Mouse (Mus musculus): ENCODE measurements around the gene Rplp0. TPM values are rescaled to one million over a fixed set of nuclear protein-coding genes. Genes with fewer than 3 reads are reported as not detected.

Gene Rplp0
- total RNA-seq, 2 experiments from 2014 or later, result 938 to 959 TPM

- no peak for DNase-seq
These were observed 32.6 kb upstream of the Rplp0 start for GRCm38 (mm10) chr5:115526456-115527202.

- no peak for DNase-seq
These were observed 31.1 kb upstream of the Rplp0 start for GRCm38 (mm10) chr5:115528128-115528527.

DNA sequence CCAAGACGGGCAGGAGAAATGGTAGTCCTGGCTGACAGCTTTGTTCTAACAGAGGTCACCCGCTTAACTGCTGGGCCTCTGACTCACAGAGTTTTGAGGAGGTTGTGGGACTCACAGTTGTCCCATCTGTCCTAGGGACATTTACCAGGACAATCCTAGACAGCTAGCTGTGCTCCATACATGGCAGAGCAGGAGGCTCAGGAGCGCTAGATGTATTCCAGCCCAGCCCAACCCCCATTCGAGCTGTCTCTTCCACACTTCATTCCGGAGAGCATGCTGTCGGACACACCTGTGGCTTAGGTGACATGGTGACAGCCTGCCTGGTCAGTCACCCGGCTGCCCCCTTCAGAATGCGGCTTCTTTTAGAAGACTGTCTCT, 29.9 kb upstream of the Rplp0 start:
- no peak for DNase-seq

- peak; percentile 9 for DNase-seq
These were observed 29.4 kb upstream of the Rplp0 start for GRCm38 (mm10) chr5:115529742-115530446.

DNA sequence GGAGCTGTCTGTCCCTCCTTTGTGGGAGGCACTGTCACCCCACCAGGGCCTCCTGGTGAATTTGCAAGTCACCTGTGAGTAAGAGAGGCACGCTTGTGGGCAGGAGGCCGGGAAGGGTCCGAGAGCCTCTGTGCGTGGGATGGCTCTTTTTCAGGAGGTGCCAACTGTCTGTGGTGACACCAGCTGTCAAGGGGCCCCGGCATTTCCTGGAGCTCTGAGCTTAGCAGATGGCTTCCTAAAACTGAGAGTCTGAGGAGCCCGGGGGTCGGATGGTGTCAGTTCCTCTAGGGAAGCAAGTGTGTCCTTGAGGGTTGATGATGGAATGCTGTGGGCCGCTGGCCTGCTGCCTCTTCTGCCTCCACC, 28.8 kb upstream of the Rplp0 start:
- peak; percentile 42 for DNase-seq

- peak; percentile 83 for DNase-seq
These were observed 27.5 kb upstream of the Rplp0 start for GRCm38 (mm10) chr5:115531671-115532270.

- peak; percentile 47 for DNase-seq
These were observed 25.0 kb upstream of the Rplp0 start for GRCm38 (mm10) chr5:115534290-115534731.

- DNase-seq, result peak; percentile 29
These were observed 24.4 kb upstream of the Rplp0 start for GRCm38 (mm10) chr5:115534856-115535255.

GRCm38 (mm10) chr5:115535635-115536034, 23.6 kb upstream of the Rplp0 start:
- DNase-seq, result peak; percentile 51

GRCm38 (mm10) chr5:115538017-115538692, 21.1 kb upstream of the Rplp0 start:
- peak; percentile 40 for DNase-seq

GRCm38 (mm10) chr5:115538693-115539043, 20.6 kb upstream of the Rplp0 start:
- DNase-seq, result peak; percentile 97

- DNase-seq, result no peak
These were observed 16.5 kb upstream of the Rplp0 start for GRCm38 (mm10) chr5:115542635-115543384.

GRCm38 (mm10) chr5:115543509-115544253, 15.6 kb upstream of the Rplp0 start:
- peak; percentile 58 for DNase-seq

- DNase-seq, result peak; percentile 13
These were observed 14.5 kb upstream of the Rplp0 start for GRCm38 (mm10) chr5:115544655-115545185.

GRCm38 (mm10) chr5:115545636-115546035, 13.6 kb upstream of the Rplp0 start:
- no peak for DNase-seq

- DNase-seq, result peak; percentile 11
These were observed 12.7 kb upstream of the Rplp0 start for GRCm38 (mm10) chr5:115546536-115546935.

GRCm38 (mm10) chr5:115547014-115547413, 12.3 kb upstream of the Rplp0 start:
- DNase-seq, result no peak

DNA sequence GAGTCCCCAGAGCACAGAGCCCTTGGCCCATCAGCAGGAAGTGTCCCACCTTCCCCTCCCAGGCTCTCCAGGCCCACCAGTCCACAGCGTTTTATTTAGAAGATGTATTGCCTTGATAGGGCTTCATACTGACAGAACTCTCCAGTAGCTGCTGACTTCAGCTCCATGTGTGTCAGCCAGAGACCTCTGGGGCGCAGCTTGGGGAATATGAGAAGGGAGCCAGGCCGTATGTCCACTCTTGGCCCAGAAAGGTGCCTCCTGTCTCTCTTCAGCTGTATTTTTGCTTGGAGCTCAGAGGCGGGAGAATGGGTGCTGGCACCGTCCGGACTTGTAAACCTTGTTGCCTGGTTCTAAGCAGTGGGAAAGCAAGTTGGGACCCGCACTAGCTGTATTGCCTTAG, 11.8 kb upstream of the Rplp0 start:
- DNase-seq, result no peak

GRCm38 (mm10) chr5:115548501-115549285, 10.6 kb upstream of the Rplp0 start:
- DNase-seq, result no peak

DNA sequence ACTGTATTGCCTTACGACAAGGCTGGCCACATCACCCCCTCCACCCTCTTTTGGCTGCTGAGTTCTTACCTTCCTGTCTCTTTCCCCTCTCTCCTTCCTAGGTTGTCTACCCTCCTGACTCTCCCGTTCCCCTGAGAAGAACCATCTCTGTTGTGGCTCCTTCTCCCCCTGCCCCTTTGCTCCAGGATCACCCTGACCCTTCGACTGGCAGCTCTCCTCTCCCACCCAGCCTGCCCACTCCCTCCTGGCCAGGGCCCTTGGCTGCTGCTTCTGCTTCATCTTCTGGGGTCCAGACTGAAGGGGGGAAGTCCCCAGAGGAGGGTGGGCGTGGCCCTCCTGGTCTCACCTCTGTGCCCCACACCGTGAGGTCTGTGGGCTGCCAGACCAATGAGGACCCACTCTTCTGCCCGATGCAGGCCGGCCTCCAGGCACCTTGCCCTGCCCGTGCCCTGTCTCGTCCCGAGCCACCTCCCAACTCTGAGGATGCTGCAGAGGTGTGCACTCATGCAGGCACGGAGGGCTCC, 8.7 kb upstream of the Rplp0 start:
- DNase-seq, result no peak

Data from gastrocnemius, postnatal 10 days (tissue).